Mouse (Mus musculus): ENCODE measurements around the gene Plcd1.

Plcd1 gene

DNA sequence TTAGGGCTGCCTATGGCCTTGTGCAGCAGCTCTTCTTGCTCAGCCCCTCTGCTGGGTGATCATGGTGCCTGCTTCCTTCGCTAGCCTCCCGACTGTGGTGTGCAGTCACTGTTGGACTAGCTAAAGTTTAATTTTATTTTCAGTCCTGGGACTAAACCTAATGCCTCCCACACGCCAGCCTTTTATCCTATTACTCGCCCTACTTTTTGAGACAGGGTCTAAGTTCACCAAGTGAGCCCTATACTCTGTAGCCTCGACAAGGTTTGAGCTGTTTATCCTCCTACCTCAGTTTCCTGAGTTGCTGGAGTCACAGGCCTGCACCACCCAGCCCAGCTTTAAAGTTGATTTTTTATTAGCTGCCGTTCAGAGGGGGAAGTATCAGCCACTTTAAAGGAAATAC lies 68.0 kb downstream of the Plcd1 start:
- no peak for DNase-seq (ENCODE audit: low read depth, low spot score)

DNA sequence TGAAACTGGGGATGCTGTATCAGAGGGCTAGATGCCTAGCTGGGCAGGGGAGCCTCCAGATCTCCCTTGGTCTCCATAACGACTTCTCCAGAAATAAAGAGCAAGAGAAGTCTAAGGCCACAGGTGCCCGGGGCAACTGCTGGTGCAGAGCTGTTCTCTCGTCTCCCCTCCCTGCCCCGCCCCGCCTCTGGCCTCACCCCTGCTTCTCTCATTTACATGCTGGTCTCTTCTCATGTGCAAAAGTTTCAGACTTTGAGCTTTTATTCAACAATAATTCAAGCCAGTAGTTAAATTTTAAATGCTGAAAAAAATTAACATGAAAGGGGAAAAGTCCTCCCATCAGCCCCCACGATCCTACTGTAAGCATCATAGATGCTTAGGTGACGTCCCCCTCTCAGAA lies 71.6 kb downstream of the Plcd1 start:
- no peak for DNase-seq (ENCODE audit: low read depth, low spot score)
